Mouse (Mus musculus) embryo, embryonic 11.5 days (tissue): Measurements from ENCODE around the gene Gpm6b.

Experiments
- DNase-seq: peaks from one replicate; pipeline ENCODE4 v3.0.0-alpha.2; 2012; ENCODE audit warnings: low read depth, low spot score

Gpm6b gene

DNA sequence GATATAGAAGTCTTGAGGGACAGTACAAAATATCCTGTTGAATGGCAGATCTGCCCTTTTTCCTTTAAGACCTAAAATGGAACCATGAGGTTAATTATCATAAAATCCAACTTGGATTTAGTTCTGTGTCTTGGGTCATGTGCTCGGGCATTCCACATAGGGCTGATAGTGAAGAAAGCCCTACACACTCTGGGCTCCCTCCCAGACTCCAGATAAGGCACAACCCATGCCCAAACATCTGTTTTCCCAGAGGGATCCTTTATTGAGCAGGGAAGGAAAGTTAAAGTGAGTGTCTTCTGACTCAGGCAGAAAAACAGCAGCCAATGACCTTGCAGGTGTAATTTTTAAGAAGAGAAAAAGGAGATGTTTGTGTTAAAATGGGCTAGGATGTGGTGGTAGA is 116.2 kb downstream of the Gpm6b start:
- no peak for DNase-seq

DNA sequence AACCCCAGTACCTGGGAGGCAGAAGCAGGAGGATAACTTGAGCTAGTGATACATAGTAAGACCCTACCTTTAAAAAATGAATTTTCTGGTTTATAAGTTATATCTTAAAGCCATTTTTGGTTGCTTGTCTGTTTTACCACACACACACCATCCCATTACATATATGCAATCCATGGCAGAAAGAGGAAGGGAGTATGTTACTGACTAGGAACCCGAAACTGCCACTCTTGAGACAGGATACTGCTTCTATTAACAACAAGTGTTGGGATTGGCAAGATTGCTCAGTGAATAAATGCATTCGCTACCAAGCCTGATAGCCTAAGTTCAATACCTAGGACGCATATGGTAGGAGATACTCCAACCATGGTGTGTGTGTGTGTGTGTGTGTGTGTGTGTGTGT is 117.6 kb downstream of the Gpm6b start:
- DNase-seq = no peak

DNA sequence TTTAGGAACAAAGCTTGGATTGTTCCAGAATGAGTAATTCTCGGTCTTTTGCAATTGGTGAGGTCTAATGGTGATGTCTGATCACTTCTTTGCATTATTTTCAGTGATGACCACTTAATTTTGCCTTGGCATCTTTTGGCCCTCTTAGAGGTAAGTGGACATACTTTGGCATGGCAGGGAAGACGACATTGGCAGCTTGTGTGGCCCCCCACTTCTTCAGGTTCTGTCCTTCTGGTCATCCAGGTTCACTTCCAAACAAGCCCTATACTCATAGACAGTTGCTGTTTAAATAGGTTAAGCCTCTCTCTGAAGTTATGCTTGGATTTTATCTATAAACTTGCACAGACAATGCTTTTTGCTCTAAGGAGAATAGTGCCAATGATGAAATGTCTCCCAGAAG is 120.2 kb downstream of the Gpm6b start:
- DNase-seq = no peak

DNA sequence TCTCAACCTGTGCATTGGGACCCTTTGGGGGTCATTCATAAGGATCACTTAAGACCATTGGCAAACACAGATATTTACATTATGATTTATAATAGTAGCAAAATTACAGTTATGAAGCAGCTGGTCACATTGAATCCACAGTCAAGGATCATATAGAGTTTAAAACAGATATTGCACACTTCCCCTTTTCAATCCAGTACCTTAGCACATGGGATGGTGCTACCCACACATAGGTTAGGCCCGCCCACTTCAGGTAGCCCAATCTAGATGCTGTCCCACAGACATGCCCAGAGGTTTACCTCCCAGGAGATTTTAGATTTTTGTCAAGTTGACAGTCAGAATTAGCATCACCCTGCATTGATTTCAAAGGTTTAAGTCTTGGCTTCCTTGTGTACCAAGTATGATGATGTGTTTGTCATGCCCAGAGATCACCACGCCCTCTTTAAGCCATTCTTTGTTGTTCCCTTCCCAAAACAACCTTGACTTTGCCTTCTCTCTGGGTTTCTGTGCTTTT is 121.3 kb downstream of the Gpm6b start:
- no peak for DNase-seq

DNA sequence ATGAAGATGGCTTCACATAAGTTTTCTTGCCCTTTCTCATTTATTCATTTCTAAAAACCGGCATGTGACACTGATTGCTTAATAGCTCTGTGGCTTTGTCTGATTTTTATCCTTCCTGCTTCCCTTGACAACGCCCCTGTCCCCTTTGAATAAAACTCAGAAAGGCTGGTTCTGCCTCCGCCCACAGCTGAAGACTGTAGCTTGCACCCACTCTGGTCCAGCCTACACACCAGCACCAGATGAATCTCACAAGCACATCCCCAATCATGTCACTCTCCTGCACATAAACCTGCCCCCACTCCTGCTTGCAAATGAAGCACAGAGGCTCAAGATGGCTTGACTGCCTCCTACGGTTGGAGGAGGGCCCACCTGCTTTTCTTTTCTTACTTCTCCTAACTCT is 121.7 kb downstream of the Gpm6b start:
- no peak for DNase-seq

DNA sequence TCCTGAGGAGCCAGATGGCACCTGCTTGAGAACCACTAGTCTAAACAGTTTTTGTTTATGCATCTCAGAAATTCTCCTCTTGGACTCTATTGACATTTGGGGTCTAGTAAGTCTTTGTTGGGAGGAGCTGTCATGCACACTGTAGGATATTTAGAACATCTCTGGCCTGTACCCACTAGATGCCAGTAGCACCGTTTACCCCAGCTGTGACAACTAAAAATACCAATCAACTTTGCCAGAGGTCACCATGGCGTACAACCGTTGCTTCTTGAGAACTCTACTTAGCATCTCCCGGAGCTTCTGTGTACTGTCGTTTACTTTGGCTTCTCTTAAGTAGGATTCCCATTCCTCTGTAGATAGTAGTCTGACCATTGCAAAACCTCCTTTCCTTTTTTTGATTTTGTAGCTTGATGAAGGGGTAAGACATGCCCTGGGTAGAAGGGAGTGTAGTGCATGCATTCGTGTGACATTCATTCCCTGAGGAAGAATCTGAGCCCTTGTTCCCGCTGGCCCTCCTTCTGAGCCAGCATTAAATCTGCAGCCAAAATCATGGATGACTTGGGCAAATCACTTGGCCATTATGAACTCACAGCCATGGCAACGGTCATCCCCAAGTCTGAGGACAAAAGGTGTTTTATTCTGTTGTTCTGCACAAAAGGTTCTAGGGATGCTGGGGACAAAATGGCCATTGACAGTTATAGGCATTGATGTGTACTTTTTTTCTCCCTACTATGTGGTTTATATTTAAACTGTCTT is 126.9 kb downstream of the Gpm6b start:
- no peak for DNase-seq

DNA sequence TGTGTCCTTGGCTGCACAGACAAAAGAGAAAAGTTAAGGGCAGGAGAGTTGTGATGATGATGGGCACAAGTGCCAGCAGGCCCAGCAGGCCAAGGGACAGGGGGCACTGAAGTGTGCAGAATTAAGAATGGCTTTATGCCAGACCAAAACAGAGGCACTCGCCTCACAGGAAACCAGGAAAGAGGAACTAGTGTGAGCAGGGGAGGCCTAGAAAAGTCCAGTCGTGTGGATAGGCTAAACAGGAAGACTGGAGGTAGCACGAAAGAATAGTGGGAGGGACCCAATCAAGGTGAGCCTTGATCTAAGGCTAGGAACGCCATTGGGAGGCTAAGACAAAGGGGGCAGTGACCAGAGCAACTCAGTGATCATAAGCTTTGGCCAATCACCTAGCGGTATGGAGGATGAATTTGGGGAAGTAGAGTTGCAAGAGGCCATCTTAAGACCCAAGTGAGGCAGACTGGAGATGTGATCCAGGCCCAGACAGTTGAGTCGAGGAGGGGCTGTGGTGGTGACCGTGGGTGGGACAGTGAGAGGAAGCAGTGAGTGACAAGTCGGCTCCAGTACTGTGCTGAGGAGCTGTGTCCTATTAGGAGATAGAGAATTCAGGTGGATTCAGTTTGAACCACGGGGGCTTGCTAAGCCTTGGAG is 138.1 kb downstream of the Gpm6b start:
- no peak for DNase-seq

DNA sequence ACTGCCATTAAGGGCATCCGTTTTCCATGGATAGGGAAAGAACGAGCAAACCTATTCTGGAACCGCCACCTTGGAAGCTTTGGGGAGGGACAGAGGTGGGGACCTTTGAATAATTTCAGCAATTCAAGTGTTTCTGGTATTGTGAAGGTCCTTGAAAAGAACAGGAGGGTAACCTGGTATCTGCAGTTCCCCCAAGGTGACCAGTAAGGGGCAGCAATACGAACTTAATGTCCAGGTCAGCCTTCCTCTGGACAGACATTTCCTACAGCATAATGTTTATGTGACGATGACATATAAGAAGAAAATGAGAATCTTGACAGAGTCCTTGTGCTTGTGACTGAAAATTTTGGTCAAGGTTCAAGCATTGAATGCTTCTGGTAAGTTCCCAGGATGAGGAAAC is 139.9 kb downstream of the Gpm6b start:
- DNase-seq = no peak

DNA sequence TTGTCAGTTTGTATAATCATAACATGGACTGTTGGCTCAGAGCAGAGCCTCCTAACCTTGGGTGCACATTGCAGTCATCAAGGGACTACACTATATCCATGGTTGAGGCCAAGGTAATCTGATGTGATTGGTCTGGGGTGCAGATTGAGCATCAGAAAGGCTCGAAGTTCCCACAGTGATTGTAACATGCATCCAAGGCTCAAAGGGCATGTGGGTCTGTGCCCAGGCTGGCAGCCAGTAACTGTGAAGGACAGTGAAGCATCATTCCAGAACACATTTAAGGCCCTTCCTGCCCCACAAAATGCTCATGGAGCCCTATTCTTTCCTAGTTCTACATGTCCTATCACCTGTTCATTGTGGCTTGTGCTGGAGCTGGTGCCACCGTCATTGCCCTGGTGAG is 144.9 kb downstream of the Gpm6b start:
- DNase-seq = no peak

DNA sequence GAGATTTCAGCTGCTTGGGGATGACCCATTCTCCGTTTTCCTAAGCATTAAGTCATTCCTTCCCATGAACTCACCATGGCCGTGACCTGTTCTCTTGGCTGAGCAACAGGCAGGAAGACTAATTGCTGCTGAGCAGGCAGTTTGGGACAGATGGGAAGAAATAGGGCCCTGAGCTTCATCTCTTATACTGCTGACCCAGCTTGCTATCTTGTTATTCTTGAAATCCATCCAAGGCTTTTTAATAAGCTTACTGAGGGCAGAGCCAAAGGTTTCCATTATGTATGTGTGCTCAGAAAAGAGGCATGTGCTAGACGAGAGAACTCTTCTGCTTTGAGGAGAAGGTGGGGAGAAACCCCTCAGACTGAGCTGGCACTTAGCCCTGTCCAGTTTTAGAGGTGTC is 146.2 kb downstream of the Gpm6b start:
- DNase-seq = no peak

DNA sequence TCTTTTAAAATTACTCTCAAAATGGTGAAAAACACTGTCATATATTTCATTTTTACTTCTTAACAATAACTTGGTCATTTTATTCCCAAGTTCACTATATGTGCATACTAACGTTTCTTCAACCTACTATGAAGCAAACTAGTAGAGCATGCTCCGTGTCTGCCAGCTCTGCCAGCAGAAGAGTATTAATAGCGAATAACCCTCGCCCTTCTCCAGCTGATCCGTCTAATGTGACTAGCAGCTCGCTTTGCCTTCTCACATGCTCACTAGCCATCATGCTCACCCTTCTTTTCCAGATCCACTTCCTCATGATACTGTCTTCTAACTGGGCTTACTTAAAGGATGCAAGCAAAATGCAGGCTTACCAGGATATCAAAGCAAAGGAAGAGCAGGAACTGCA is 147.9 kb downstream of the Gpm6b start:
- no peak for DNase-seq

DNA sequence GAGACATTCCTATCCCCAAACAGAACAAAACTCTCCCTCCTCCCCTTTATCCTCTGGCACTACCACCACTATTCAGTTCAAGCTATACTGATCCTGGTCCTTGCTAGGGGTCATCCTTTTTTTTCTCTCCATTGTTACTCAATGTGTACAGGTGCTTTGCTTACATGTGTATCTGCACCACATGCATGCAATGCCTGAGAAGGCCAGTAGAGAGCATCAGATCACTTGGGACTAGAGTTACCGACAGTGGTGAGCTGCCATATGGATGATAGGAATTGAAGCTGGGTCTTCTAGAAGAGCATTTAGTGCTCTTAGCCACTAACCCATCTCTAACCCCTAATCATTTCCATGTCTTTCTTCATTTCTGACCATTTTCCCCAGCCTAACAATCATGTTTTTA is 155.0 kb downstream of the Gpm6b start:
- no peak for DNase-seq

DNA sequence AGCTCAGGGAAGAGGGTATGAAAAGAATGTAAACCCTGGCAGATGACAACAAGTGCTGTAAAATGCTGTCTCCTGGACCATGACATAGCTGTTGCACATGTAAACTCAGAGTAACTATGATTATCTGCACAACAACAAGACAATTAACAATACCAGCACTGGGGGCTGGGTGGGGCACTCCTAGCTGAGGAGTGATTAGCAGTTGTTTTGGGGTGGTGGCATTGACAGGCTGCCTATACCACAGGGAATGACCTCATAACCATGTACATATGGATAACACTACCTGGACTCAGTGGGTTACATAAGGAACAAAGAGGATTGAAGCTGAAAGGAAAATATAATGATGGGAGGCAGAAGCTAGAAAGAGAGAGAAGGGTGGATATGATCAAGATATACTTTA is 169.2 kb downstream of the Gpm6b start:
- no peak for DNase-seq

DNA sequence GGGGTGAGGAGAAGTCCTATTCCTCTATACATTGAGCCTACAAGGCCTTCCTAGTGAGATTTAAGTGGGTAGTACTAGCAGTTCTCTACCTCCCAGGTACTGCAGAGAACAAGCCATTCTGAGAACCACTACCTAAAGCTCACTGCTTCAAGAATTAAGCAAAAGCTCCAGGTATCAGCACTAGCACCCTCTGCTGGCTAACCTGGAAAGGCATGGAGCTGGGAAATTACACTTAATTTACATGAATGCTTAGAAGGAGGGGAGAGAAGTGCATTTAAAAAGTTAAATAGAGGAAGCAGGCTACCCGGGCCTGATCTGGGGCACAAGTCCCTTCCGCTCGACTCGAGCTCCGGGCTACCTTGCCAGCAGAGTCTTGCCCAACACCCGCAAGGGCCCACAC is 177.5 kb downstream of the Gpm6b start:
- DNase-seq = no peak

DNA sequence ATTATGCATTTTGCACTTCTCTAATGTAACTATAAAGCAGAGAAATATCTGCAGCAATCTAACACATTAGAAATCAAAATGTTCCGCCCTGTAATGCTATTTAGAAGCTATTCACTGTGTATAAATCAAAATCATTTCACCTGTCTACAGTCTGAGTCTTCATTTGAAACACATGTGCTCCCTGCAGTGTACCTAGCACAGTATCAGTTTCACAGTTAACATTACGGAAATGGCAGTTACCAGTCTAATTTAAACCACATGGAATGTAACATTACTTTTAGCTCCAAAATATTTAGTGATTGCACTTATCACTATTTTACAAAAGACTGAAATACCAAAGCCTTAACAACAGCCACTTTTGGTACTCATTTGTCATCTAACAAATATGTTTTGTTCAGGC is 196.1 kb downstream of the Gpm6b start:
- DNase-seq = no peak
